Mouse (Mus musculus) ovary, adult 18-20 months (tissue): ENCODE measurements around the gene Tcte1.

Experiments used
- DNase-seq: peaks from one replicate; pipeline ENCODE4 v3.0.0; 2022; ENCODE audit warnings: low spot score, mixed read lengths

Tcte1 gene

DNA sequence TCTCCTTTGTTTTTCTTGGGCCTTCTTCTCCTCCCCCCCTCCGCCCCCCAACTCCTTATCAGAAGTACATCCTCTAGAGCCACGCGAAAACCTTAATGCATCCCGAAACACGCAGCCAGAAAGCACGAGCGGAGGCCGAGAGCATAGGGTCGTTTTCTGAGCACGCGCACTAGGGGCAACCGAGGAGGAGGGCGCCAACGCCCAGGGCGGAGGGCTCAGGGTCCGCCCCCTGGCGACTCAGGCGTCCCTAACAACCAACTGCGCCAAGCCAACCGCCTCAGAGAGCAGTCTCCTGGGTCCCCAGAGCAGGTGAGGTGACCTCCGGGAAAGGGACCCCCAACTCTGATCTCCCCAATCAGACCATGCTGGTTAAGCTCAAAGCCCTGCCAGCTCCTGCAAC, at the start of gene Tcte1:
Gene Tcte1, plus strand, starts transcription at position 172 of the 400 bp plus-strand sequence.
- DNase-seq, result no peak

DNA sequence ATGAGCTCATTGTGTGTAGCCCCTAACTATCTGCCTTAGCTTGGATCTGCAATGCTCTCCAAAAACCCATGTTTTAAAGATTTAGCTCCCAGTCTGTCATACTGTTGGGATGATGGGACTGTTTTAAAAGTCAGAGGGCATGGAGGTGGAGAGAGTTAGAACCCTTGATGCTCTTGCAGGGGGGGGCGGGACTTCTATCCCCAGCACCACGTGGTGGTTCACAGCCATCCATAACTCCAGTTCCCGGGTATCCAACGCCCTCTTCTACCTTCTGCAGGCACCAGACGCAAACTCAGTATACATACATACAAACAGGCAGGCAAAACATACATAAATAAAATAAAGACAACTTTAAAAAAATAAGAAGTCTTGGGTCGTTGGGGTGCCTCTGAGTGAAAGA, 49.6 kb upstream of the Tcte1 start:
- no peak for DNase-seq

- DNase-seq, result no peak
These were observed 49.1 kb upstream of the Tcte1 start for GRCm38 (mm10) chr17:45474146-45474545.

DNA sequence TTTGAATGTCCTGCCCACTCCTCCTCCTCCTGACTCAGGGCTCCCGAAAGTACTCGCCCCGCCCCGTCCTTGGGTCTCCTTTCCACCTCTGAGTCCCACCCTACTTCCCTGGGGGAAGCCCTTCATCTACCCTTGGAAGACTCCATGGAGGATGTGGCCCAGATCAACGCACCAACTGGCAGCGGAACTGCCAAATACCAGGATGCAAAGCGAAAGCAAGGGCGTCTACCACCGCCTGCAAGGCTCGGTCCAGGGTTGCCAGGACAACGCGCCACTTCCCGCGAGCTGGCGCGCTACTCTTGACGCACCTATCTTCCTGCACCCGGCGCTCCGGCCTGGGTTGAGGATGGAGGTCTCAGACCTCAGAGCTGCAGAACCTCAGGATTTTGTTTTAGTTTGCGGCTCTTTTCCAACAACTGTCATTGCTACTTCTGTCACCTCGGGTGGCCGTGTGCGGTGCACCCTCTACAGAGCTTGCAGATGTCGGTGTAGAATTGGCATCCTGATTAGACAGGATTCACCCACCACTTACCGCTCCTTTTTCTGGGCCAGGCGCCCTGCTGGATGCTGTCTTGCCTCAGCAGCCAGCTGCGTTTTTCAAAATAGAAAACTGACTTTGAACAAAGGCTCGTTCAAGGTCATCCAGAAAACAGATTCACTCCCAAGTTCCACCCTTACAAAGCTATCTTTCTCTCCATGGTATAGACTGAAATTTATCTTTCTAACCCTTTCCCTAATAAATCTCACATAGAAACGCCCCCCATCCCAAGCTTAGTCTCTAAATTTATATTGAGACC, 48.4 kb upstream of the Tcte1 start, which contains the start of gene Spats1:
Gene Spats1, minus strand, starts transcription at position 747 of the 797 bp plus-strand sequence.
- DNase-seq, result peak; percentile 47

GRCm38 (mm10) chr17:45478234-45478825, 44.9 kb upstream of the Tcte1 start:
- DNase-seq, result peak; percentile 37

DNA sequence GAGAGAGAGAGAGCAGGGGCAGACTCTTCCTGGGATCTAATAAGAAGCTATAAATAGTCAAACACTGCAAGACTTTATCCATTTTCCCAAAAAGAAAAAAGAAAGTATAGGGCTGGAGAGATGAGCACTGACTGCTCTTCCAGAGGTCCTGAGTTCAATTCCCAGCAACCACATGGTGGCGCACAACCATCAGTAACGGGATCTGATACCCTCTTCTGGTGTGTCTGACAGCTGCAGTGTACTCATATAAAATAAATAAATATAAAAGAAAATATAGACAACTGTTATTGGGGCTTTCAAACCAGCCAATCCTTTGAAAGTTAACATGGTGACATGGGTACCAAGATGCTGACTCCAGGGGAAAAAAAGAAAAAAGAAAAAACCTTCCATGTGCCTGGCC, 42.8 kb upstream of the Tcte1 start:
- no peak for DNase-seq

- DNase-seq, result no peak
These were observed 37.7 kb upstream of the Tcte1 start for GRCm38 (mm10) chr17:45485581-45485980.

- DNase-seq, result no peak
These were observed 36.0 kb upstream of the Tcte1 start for GRCm38 (mm10) chr17:45487216-45487615.

GRCm38 (mm10) chr17:45488321-45489254, 34.6 kb upstream of the Tcte1 start:
- no peak for DNase-seq

DNA sequence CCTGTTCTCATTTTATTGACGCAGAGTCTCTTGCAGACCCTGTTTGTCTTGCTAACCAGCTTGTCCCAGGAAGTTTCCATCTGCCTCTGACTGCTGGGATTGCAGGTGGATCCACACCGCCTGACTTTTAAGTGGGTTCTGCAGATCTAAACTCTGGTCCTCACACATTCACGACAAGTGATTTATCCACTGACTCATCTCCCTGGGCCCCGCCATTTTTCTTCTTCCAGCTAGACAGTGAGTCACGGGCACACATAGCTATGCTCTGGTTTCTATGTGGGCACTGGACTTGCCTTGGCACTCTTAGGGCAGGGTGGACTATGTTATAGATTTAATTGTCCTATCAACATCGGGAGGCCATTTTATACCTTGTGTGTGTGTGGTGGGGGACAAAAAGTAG, 33.5 kb upstream of the Tcte1 start:
- no peak for DNase-seq

DNA sequence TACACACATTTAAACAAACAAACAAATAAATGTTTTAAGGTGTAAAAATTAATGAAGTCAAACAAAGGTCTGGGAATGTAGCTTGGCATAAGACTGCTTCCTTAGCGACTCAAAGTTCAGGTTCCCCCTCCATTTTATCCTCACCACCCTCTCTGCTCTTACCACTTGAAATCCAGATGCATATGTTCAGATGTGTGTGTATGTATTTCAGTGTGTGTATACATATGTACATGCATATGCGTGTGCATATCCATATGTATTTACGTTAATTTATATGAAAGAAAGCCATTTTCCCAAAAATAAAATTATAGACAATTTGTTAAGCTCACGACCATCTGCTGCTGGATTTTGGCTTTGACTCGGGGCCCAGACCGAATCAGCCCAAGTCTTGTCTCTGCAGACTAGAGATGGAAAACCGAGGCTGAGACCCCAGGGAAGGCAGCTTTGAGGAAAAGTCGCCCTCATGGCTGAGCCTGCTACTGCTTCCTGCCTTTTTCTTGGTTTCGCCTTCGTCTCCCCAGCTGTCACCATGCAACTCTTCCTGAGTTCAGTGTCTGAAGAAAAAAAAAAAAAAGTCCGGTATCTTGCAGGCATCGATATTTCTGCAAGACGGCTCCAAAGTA, 32.6 kb upstream of the Tcte1 start:
- DNase-seq, result no peak

DNA sequence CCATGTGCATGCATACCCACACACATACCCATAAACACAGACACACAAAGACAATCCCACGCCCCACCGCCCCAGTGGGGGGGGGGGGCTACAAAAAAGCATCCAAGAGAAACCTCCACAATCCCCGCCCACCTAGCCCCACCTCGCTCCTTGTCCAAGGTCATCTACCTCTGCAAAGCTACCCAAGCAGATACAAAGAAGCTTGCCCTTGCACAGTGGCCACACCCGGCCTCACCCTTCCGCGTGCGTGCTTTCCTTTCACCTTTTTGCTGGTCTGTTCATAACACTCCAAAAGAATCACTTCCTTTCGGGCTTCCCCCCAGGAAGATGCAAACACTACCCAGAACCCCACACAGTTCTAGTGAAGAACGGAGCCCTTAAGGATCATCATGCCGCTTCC, 27.8 kb upstream of the Tcte1 start:
- DNase-seq, result no peak

DNA sequence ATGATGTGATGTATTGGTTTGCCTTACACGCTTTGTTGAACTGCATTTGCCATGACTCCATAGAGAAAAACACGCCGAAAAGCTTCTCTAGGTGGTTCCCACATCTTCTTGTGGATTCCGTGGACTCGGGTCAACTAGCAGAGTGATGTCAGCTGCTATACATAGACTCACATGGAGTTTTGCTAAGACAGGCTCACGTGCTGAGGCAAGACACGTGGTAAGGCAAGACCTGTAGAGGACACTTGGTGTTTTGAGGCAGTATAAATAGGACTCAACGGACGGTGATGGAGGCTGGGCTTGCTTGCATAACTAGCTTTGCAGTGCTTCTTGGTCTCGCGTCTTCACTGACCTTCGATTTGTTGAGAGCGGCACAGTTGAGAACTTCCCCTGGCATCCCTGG, 24.8 kb upstream of the Tcte1 start:
- DNase-seq, result no peak

GRCm38 (mm10) chr17:45499516-45499915, 23.7 kb upstream of the Tcte1 start:
- DNase-seq, result no peak

DNA sequence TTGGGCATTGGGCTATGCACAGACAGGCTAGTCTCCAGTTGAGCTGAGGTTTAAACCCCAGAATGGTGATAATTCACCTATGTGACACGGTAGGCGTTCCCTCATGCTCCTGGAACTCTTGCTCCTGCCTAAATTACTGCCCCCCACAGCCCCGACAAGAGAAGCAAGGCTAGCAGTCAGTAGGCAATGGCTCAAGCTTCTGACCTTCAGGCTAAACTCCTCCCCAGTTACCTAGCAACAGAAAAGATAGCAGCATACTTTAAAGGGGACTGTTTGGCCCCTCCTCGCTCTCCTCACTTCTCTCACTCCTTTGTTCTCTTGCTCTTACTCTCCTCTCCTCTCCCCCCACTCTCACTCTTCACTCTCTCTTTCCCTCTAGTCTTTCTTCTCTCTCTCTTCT, 22.3 kb upstream of the Tcte1 start:
- DNase-seq, result no peak

GRCm38 (mm10) chr17:45502324-45502723, 20.9 kb upstream of the Tcte1 start:
- DNase-seq, result no peak

- no peak for DNase-seq
These were observed 19.8 kb upstream of the Tcte1 start for GRCm38 (mm10) chr17:45503301-45503973.

GRCm38 (mm10) chr17:45505941-45506465, 17.2 kb upstream of the Tcte1 start:
- DNase-seq, result no peak

GRCm38 (mm10) chr17:45506700-45507189, 16.5 kb upstream of the Tcte1 start, which contains the start of gene Aars2:
Aars2 (plus strand) TSS chr17:45506841.
- DNase-seq, result peak; percentile 82

DNA sequence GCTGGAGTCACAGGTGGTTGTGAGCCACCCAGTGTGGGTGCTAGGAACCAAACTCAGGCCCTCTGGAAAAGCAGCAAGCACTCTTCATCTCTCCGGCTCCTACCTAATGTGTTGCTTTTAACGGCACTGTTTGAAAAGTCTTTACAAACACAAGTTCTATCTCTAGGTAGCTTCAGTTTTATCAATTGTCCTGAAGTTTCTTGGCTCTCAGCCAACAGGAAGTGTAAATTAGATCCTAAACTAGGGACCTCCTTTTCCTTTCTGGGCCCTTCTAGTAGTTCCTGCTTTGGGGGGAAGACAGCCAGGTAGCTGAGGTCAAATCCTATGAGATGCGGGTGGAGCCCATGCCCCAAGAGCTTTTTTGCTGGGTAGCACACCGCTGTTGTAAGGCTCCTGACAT, 12.4 kb upstream of the Tcte1 start:
- no peak for DNase-seq

- DNase-seq, result no peak
These were observed 11.5 kb upstream of the Tcte1 start for GRCm38 (mm10) chr17:45511757-45512156.
